Mouse (Mus musculus) spleen, postnatal 36 days (tissue): ENCODE measurements around the gene Gmpr2.

ENCODE experiments used
- DNase-seq, 2 experiments: peaks; one replicate each; pipeline ENCODE4 v3.0.0; 2022; ENCODE audit warnings: low spot score in 2 of 2, mixed read lengths in 1 of 2

Gmpr2 gene

GRCm38 (mm10) chr14:55681160-55682117 lies 9.7 kb downstream of the Gmpr2 start, which contains the start of gene Tinf2:
Tinf2 (minus strand) TSS chr14:55681820.
- DNase-seq = peak; percentile 91 to 92

GRCm38 (mm10) chr14:55682118-55682493 lies 10.4 kb downstream of the Gmpr2 start:
- DNase-seq = no peak

- no peak for DNase-seq
Observed at GRCm38 (mm10) chr14:55689433-55689832, 17.7 kb downstream of the Gmpr2 start.

- peak; percentile 22 to 23 for DNase-seq
Observed at GRCm38 (mm10) chr14:55697226-55697625, 25.5 kb downstream of the Gmpr2 start.

- no peak for DNase-seq
Observed at GRCm38 (mm10) chr14:55701131-55701530, 29.4 kb downstream of the Gmpr2 start.

- no peak for DNase-seq
Observed at GRCm38 (mm10) chr14:55702761-55703160, 31.0 kb downstream of the Gmpr2 start.

- DNase-seq = no peak
Observed at GRCm38 (mm10) chr14:55706051-55706600, 34.4 kb downstream of the Gmpr2 start.

GRCm38 (mm10) chr14:55707397-55707796 lies 35.7 kb downstream of the Gmpr2 start:
- DNase-seq = no peak

GRCm38 (mm10) chr14:55709509-55709908 lies 37.8 kb downstream of the Gmpr2 start:
- DNase-seq = no peak

- DNase-seq = no peak
Observed at GRCm38 (mm10) chr14:55711786-55712185, 40.0 kb downstream of the Gmpr2 start.

- peak in 1 of 2 experiments; percentile 34 for DNase-seq
Observed at GRCm38 (mm10) chr14:55713007-55713728, 41.4 kb downstream of the Gmpr2 start.

- no peak for DNase-seq
Observed at GRCm38 (mm10) chr14:55713729-55714122, 42.0 kb downstream of the Gmpr2 start, which contains the start of gene Tgm1. Tgm1 (minus strand) TSS chr14:55713926.

GRCm38 (mm10) chr14:55714893-55715292 lies 43.2 kb downstream of the Gmpr2 start:
- no peak for DNase-seq

GRCm38 (mm10) chr14:55716271-55716670 lies 44.5 kb downstream of the Gmpr2 start:
- DNase-seq = no peak

- DNase-seq = no peak
Observed at GRCm38 (mm10) chr14:55716884-55717283, 45.1 kb downstream of the Gmpr2 start.

- no peak for DNase-seq
Observed at GRCm38 (mm10) chr14:55719737-55720136, 48.0 kb downstream of the Gmpr2 start.

- DNase-seq = no peak
Observed at GRCm38 (mm10) chr14:55720666-55721065, 48.9 kb downstream of the Gmpr2 start.

GRCm38 (mm10) chr14:55721076-55721475 lies 49.3 kb downstream of the Gmpr2 start:
- no peak for DNase-seq

GRCm38 (mm10) chr14:55721700-55722437 lies 50.1 kb downstream of the Gmpr2 start, which contains the start of gene Rabggta:
Rabggta (minus strand) TSS chr14:55722263.
- DNase-seq = peak; percentile 93 to 94

- DNase-seq = no peak
Observed at GRCm38 (mm10) chr14:55722438-55722945, 50.8 kb downstream of the Gmpr2 start.

- DNase-seq = no peak
Observed at GRCm38 (mm10) chr14:55723433-55723832, 51.7 kb downstream of the Gmpr2 start.
